Mouse (Mus musculus) intestine, embryonic 16.5 days (tissue): ENCODE measurements around the gene Kxd1. TPM values are rescaled to one million over a fixed set of nuclear protein-coding genes. Genes with fewer than 3 reads are reported as not detected.

Experiments used
- ATAC-seq: fragments of 200-750 bp; cut with Nextera tagmentation; 2 replicates; pipeline ENCODE4 v1.8.0; 2017; ENCODE audit warnings: moderate TSS enrichment, moderate library complexity
- H3K27ac ChIP-seq: fragments of 300-500 bp; sonication (generic); 2 replicates; pipeline ENCODE4 v1.5.1; 2014; ENCODE audit warnings: mild to moderate bottlenecking, low read length
- H3K27me3 ChIP-seq: fragments of 300-500 bp; sonication (generic); replicated peaks from 2 replicates; pipeline ENCODE4 v1.6.1; 2014; ENCODE audit warnings: low read length, control low read depth, mixed read lengths; ENCODE audit not compliant: control insufficient read depth, insufficient read depth
- H3K36me3 ChIP-seq: fragments of 300-500 bp; sonication (generic); 2 replicates; pipeline ENCODE4 v1.6.1; 2014; ENCODE audit warnings: low read length, control low read depth; ENCODE audit not compliant: control insufficient read depth, insufficient read depth
- H3K4me1 ChIP-seq: fragments of 300-500 bp; sonication (generic); 2 replicates; pipeline ENCODE4 v1.6.1; 2014; ENCODE audit warnings: low read length, control low read depth, mixed read lengths; ENCODE audit not compliant: control insufficient read depth, insufficient read depth
- H3K4me2 ChIP-seq: fragments of 300-500 bp; sonication (generic); 2 replicates; pipeline ENCODE4 v1.6.1; 2014; ENCODE audit warnings: low read depth, low read length, control low read depth
- H3K4me3 ChIP-seq: fragments of 300-500 bp; sonication (generic); 2 replicates; pipeline ENCODE4 v1.5.1; 2014; ENCODE audit warnings: mild to moderate bottlenecking, low read length
- H3K9ac ChIP-seq: fragments of 300-500 bp; sonication (generic); 2 replicates; pipeline ENCODE4 v1.6.1; 2014; ENCODE audit warnings: low read depth, low read length
- H3K9me3 ChIP-seq: fragments of 300-500 bp; sonication (generic); 2 replicates; pipeline ENCODE4 v1.6.1; 2016; ENCODE audit warnings: low read length, control low read depth; ENCODE audit not compliant: control insufficient read depth
- WGBS: fragments of 180-500 bp; shearing (Covaris S2); extraction: QIAGEN DNeasy Blood & Tissue Kit; methylation state at CpG from one replicate; pipeline ENCODE4 v1.1.7; 2014; 5-methylcytosine and 5-hydroxymethylcytosine counted together
- polyA plus RNA-seq: library from polyadenylated mRNA; unstranded; fragments of >200 nt; fragmentation: Nextera tagmentation; extraction: Ambion mirVana; gene quantifications from 2 replicates; pipeline ENCODE4 v1.2.1, GENCODE M21; 2015

Gene Kxd1
- polyA plus RNA-seq, result 65.3 and 67.3 TPM in 2 replicates

DNA sequence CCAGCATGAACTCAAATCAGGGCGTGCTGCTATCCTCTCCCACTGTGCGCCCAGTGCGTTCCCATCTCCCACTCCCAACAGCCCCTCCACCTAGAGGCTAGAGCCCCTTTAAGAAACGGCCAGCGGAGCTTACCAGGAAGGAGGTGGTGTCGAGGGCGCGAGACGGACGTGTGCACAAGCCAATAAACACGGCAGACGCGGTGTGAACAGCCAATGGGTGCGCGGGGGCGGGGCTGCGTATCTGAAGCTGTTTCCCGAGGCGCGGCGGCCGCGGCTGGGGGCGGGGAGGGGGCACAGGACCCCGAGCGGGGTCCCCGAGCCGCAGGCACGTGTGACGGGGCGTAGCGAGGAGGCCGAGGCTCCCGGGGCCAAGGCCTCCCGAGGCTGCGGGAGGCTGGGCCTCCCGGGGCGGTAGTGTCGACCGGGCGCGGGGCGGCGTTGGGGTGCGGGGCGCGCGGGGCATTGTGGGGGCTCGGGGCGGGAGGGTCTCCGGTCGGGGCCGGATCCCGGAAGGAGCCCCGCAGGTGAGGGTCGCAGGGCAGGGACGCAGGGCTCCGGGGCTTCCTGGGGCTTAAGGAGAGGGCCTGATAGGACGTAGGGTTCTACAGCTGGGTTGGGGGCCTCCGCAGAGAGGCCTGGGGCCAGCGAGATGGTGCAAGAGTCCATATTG, at the start of gene Kxd1, which contains the start of gene Fkbp8:
Gene Kxd1, minus strand, starts transcription at position 445 of the 670 bp plus-strand sequence.
Gene Fkbp8, plus strand, starts transcription at position 213 of the 670 bp plus-strand sequence.
- H3K4me3 ChIP-seq, result peak within 1 kb of the TSS; percentile 92
- H3K9ac ChIP-seq, result peak within 1 kb of the TSS; percentile 96
- under 1% methylated on average over 55 of the region's 61 CpGs for WGBS
- no peaks in the 10 kb centered on the region for H3K9me3 ChIP-seq
- H3K36me3 ChIP-seq, result peaks cover 16% of the 10 kb centered on the region
- H3K4me2 ChIP-seq, result peak within 1 kb of the TSS; percentile 77
- peaks cover 17% of the 10 kb centered on the region for H3K4me1 ChIP-seq
- peak within 1 kb of the TSS; percentile 90 for H3K27ac ChIP-seq
- ATAC-seq, result peak; percentile 90
- no peaks in the 10 kb centered on the region for H3K27me3 ChIP-seq

DNA sequence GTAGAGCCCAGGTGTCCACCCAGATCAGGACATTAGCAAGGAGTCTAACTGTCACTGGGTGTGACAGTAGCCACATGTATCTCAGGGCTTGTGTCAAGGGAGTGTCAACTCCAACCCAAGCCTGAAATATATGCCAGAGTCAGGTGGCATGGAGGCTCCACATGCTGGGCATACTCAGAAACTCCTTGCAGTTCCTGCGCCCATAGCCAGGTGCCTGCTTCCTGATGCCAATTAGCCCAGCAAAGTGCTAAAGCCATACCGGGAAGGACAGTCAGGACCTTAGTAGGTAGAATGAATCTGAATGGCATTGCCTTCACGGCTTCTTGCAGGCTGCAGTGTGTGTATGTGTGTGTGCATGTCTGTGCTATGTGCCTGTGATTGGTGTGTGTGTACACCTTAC, 49.5 kb upstream of the Kxd1 start:
- 96% methylated on average over 3 of the region's 3 CpGs for WGBS
- Histone ChIP-seq H3K4me2 (no peak overlapping the region), H3K4me1 (no peaks in the 10 kb centered on the region), H3K9me3 (no peaks in the 10 kb centered on the region), H3K27me3 (no peaks in the 10 kb centered on the region), H3K36me3 (peaks cover 13% of the 10 kb centered on the region; the same call in 1 of the 2 replicates), H3K9ac (no peak overlapping the region), H3K4me3 (no peak overlapping the region), H3K27ac (no peak overlapping the region)
- no peak for ATAC-seq

- no peak overlapping the region for H3K9ac ChIP-seq
These were observed 47.2 kb upstream of the Kxd1 start for GRCm38 (mm10) chr8:70574915-70575314.

GRCm38 (mm10) chr8:70574302-70574701, 46.5 kb upstream of the Kxd1 start:
- H3K4me2 ChIP-seq, result no peak overlapping the region
- no peaks in the 10 kb centered on the region for H3K9me3 ChIP-seq
- no peaks in the 10 kb centered on the region for H3K4me1 ChIP-seq
- no peaks in the 10 kb centered on the region; the same call in 1 of the 2 replicates for H3K36me3 ChIP-seq
- H3K9ac ChIP-seq, result no peak overlapping the region
- no peak overlapping the region for H3K4me3 ChIP-seq
- no peaks in the 10 kb centered on the region for H3K27me3 ChIP-seq
- no peak overlapping the region for H3K27ac ChIP-seq
- no peak for ATAC-seq

More at GRCm38 (mm10) chr8:70574915-70575314, 47.2 kb upstream of the Kxd1 start:
- ATAC-seq, result no peak
- H3K36me3 ChIP-seq, result no peaks in the 10 kb centered on the region; the same call in 1 of the 2 replicates
- no peak overlapping the region for H3K27ac ChIP-seq
- H3K27me3 ChIP-seq, result no peaks in the 10 kb centered on the region
- no peaks in the 10 kb centered on the region for H3K4me1 ChIP-seq
- no peak overlapping the region for H3K4me3 ChIP-seq
- WGBS, result 77% methylated on average over 4 of the region's 4 CpGs
- H3K4me2 ChIP-seq, result no peak overlapping the region
- H3K9me3 ChIP-seq, result no peaks in the 10 kb centered on the region

GRCm38 (mm10) chr8:70570990-70571389, 43.2 kb upstream of the Kxd1 start:
- 82% methylated on average over 6 of the region's 6 CpGs for WGBS
- H3K4me2 ChIP-seq, result no peak overlapping the region
- no peaks in the 10 kb centered on the region for H3K9me3 ChIP-seq
- H3K4me3 ChIP-seq, result no peak overlapping the region
- H3K36me3 ChIP-seq, result no peaks in the 10 kb centered on the region; the same call in 1 of the 2 replicates
- H3K4me1 ChIP-seq, result no peaks in the 10 kb centered on the region; the same call in 1 of the 2 replicates
- no peak for ATAC-seq
- H3K27me3 ChIP-seq, result no peaks in the 10 kb centered on the region
- no peak overlapping the region for H3K9ac ChIP-seq
- no peak overlapping the region for H3K27ac ChIP-seq

GRCm38 (mm10) chr8:70570360-70570759, 42.6 kb upstream of the Kxd1 start:
- Histone ChIP-seq H3K9me3 (no peaks in the 10 kb centered on the region), H3K36me3 (no peaks in the 10 kb centered on the region; the same call in 1 of the 2 replicates), H3K4me1 (peaks cover 3% of the 10 kb centered on the region; the same call in 1 of the 2 replicates), H3K27me3 (no peaks in the 10 kb centered on the region), H3K4me3 (no peak overlapping the region), H3K27ac (no peak overlapping the region), H3K4me2 (no peak overlapping the region), H3K9ac (no peak overlapping the region)
- ATAC-seq, result no peak

GRCm38 (mm10) chr8:70565561-70565960, 37.8 kb upstream of the Kxd1 start:
- peak; percentile 23; the same call in 1 of the 2 replicates for ATAC-seq
- H3K4me3 ChIP-seq, result no peak overlapping the region
- peaks cover 23% of the 10 kb centered on the region for H3K4me1 ChIP-seq
- H3K27me3 ChIP-seq, result no peaks in the 10 kb centered on the region
- H3K36me3 ChIP-seq, result no peaks in the 10 kb centered on the region
- H3K4me2 ChIP-seq, result no peak overlapping the region
- no peaks in the 10 kb centered on the region for H3K9me3 ChIP-seq
- WGBS, result 42% methylated on average over 3 of the region's 3 CpGs
- no peak overlapping the region for H3K27ac ChIP-seq
- H3K9ac ChIP-seq, result no peak overlapping the region

- Histone ChIP-seq H3K4me3 (no peak overlapping the region), H3K27ac (no peak overlapping the region), H3K27me3 (no peaks in the 10 kb centered on the region), H3K36me3 (no peaks in the 10 kb centered on the region), H3K9me3 (no peaks in the 10 kb centered on the region), H3K9ac (no peak overlapping the region), H3K4me2 (no peak overlapping the region), H3K4me1 (peaks cover 28% of the 10 kb centered on the region)
- no peak for ATAC-seq
- WGBS, result 77% methylated on average over 3 of the region's 3 CpGs
These were observed 37.0 kb upstream of the Kxd1 start for GRCm38 (mm10) chr8:70564696-70565235.

DNA sequence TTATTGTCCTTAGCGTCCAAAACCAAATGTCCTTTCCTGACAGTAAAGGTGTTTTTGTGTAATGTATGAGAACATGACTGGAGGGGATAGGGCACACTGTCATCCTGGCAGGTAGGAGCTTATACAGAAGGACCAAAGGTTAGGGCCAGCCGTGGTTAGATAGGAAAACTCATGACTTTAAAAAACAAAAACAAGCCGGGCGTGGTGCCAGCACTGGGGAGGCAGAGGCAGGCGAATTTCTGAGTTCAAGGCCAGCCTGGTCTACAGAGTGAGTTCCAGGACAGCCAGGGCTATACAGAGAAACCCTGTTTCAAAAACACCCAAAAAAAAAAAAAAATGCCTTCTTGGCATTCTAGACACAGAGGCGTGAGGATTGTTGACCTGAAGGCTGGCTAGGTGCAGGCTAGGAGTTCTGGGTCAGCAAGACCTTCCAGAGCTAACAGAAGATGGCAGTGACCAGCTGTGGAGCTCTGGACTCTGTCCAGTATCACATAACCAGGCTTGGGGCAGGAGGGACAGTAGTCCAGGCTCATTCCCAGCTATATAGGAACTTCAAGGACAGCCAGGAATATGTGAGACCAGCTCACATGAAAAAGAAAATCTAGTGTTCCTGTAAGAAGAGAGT, 36.1 kb upstream of the Kxd1 start:
- Histone ChIP-seq H3K4me2 (no peak overlapping the region), H3K9ac (no peak overlapping the region), H3K36me3 (no peaks in the 10 kb centered on the region), H3K9me3 (no peaks in the 10 kb centered on the region), H3K4me3 (no peak overlapping the region), H3K4me1 (peaks cover 29% of the 10 kb centered on the region), H3K27ac (no peak overlapping the region), H3K27me3 (no peaks in the 10 kb centered on the region)
- WGBS, result 94% methylated on average over 6 of the region's 6 CpGs
- ATAC-seq, result no peak
